Mouse (Mus musculus): ENCODE data around the gene Nipbl. TPM values are rescaled to one million over a fixed set of nuclear protein-coding genes. Genes with fewer than 3 reads are reported as not detected.

The Nipbl gene
- polyA plus RNA-seq, 1 experiment: 7.1 TPM

DNA sequence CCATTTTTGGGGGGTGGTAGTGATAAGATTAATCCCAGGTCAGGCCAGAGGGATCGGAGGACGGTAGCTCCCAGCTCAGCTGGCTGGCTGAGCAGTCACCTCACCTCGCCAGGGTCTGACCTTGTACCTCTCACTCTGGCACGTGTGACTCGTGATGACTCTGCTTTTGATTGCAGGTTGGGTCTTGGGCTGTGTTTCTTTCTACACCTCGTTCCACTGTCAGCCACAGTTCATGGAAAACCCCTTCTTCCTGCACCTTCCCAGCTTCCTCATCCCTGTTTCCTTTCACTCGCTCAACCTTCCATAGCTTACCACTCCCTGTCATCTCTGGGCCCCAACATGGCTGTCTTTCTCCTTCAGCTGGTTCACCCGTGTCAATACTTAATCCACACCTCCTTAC lies 172.3 kb downstream of the Nipbl start:
- TF ChIP-seq GATA1 (IDR thresholded peaks at IDR 0.05; ENCODE audit: low read length): no peak

DNA sequence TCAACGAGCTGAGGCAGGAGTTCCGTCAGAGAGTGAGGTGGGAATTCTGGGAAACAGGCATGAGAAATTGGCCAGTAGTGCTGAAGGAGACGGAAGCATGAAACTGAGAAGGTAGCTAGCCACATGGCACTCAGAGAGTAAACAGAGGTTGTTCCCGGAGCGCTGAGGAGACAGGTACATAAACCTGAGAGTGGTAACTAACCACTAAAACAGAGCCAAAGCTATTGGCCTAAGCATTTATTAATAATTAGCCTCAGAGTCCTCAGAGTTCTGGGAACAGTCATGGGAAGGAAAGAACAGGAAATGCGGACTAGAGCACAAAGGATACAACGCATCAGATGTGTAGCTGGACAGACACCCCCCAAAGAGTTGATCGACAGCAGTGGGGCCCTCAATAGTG lies 176.0 kb downstream of the Nipbl start:
- no peak for TF ChIP-seq GATA1 (IDR thresholded peaks at IDR 0.05; ENCODE audit: low read length)

DNA sequence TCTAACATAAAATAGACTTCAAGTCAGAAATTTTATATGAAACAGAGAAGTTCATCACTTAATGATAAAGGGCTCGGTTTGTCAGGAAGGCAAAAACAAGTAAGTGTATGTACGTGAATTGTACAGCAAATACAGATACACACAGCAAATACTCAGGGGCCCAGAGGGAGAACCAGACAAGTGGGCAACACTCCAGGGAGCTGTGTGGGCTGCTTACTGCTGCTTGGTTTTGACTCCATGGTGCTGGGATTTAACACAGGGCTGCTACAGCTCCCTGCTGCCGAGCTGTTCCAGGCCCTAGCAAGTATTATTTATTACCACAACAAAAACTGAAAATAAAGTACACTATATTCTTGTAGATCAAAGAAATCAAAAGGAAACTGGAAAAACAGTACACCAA lies 177.1 kb downstream of the Nipbl start:
- TF ChIP-seq GATA1 (IDR thresholded peaks at IDR 0.05; ENCODE audit: low read length): no peak

DNA sequence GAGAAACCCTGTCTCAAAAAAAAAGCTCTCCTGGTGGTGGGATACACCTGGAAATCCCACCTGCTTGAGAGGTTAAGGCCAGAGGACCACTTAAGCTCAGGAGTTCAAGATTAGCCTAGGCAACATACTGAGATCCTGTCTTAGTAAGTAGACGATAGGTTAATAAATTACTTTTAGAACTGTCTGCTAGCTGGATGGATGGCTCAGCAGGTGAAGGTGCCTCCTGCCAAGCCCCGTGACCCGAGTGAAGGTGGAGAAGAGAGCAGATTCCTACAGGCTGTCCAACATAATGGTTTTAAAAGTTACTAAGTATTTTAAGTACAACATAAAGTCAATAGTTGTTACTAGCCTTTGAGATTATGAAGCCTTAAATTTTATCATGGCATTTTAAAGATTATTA lies 178.3 kb downstream of the Nipbl start:
- no peak for TF ChIP-seq GATA1 (IDR thresholded peaks at IDR 0.05; ENCODE audit: low read length)

Other genes with a start within 250 kb of the Nipbl start
- gene Gm2310, start 75.5 kb upstream of the Nipbl start, polyA plus RNA-seq (2012): not detected in 2 replicates

Measured in G1E-ER4 (cell line).